Mouse (Mus musculus): ENCODE results near the gene Paqr6. TPM values are rescaled to one million over a fixed set of nuclear protein-coding genes. Genes with fewer than 3 reads are reported as not detected.
A peak's percentile ranks its signal among the peaks of the same experiment; 100 is the strongest.

The Paqr6 gene
- total RNA-seq, 2 experiments from 2014 or later, result 0.46 to 1.2 TPM

GRCm38 (mm10) chr3:88408953-88409352 is 44.6 kb downstream of the Paqr6 start:
- intact Hi-C loops (cut with DNase I), result loop anchor here (2.0 kb wide), 1 partner anchor 68 kb away; no protein-coding TSS in a partner anchor
- no peak for DNase-seq

- intact Hi-C loops (cut with DNase I), result loop anchor here (2.0 kb wide), 2 partner anchors 15 to 67 kb away; partner anchors contain the start of gene Slc25a44
- peak; percentile 92 to 95 for DNase-seq
Measured at GRCm38 (mm10) chr3:88409741-88410644, 45.6 kb downstream of the Paqr6 start, which contains the start of gene Pmf1. Gene Pmf1 (minus strand): TSS chr3:88410331.

- DNase-seq, result no peak
- intact Hi-C loops (cut with DNase I), result loop anchor here (2.0 kb wide), 1 partner anchor 14 kb away; the partner anchor contains the start of gene Slc25a44
Measured at GRCm38 (mm10) chr3:88410645-88411031, 46.3 kb downstream of the Paqr6 start.

DNA sequence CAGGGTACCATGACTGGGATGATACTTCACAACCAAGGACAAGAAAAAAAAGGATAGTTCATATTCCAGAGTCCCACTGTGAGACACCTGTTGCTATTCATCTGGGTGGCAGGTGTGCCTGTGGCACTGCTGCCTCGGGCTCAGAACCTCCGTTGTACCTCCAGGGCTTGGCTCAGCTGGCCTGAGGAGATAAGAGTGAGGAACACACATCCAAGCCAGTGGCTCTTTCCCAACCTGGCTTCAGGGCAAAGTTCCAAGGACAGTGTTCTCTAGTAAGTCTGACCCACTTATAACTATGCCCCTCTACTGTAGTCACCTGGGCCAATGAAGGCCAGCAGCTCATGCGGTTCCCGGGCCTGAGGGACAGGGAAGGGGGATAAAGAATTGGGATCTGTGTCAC is 47.3 kb downstream of the Paqr6 start:
- intact Hi-C loops (cut with DNase I), result loop anchor here (2.0 kb wide), 1 partner anchor 13 kb away; the partner anchor contains the start of gene Slc25a44
- peak in 1 of 2 experiments; percentile 24 for DNase-seq

DNA sequence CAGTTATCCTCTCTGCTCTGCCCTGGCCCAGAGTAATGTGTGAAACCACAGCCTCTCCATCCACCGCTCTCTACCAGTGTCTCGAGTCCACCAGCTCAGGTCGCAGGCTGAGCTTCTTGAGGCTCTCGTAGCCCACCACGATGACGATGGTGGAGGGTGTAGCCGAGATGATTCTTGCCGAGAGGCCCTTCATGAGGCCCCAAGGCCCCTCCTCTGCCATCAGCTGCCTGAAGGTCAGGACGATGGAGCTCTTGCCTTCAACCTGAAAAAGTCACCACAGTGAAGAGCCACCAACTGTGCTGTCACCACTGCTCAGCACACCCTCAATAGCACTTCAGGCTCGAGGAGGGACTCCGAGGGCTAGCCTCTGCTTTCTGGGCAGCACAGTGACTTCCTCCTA is 48.3 kb downstream of the Paqr6 start:
- intact Hi-C loops (cut with DNase I), result no loop called here

GRCm38 (mm10) chr3:88415668-88416067 is 51.3 kb downstream of the Paqr6 start:
- no peak for DNase-seq
- intact Hi-C loops (cut with DNase I), result no loop called here

More for the DNA sequence above, 48.3 kb downstream of the Paqr6 start:
- DNase-seq, result no peak

DNA sequence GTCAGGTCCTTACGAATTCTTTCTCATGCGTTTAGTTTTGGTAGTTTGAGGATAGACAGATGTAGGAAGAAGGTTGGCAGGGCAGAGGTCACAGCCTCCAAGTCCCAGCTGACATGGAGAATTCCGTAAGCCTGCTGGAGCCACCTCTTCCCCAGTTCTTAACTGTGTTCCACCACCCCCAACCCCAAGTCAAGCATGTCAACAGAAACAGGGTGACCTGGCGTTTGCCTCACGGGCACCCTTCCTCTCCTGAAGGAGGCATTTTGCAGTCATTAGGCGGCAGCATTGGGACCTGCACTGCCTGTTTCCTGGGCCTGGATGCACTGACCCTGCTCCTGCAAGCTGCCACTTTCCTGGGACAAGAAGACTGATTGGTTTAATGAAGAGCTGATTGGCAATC is 53.6 kb downstream of the Paqr6 start:
- no peak for DNase-seq
- intact Hi-C loops (cut with DNase I), result no loop called here

Other genes with a start within 250 kb of the Paqr6 start
- 100 to 1,000 TPM; 123 to 138 TPM for gene Mef2d, start 222.2 kb upstream of the Paqr6 start, total RNA-seq (2021)
- not detected for gene Rhbg, start 109.9 kb upstream of the Paqr6 start, total RNA-seq (2021)
- under 1 TPM; 0.33 to 0.43 TPM for gene Gm38392, start 77.4 kb upstream of the Paqr6 start, total RNA-seq (2021)
- gene Tsacc, start 67.6 kb upstream of the Paqr6 start, total RNA-seq (2021), result 1 to 10 TPM; 5.2 to 6.8 TPM
- 100 to 1,000 TPM; 164 to 174 TPM for gene Cct3, start 67.5 kb upstream of the Paqr6 start, total RNA-seq (2021)
- 10 to 100 TPM; 87.9 to 88.4 TPM for gene Glmp, start 39.6 kb upstream of the Paqr6 start, total RNA-seq (2021)
- gene Tmem79, start 28.4 kb upstream of the Paqr6 start, total RNA-seq (2021), result 1 to 10 TPM; 1.1 to 2.1 TPM
- 10 to 100 TPM; 38.7 to 42.7 TPM for gene Smg5, start 28.3 kb upstream of the Paqr6 start, total RNA-seq (2021)
- not detected for gene Bglap3, start 8.2 kb downstream of the Paqr6 start, total RNA-seq (2021)
- gene Bglap2, start 14.1 kb downstream of the Paqr6 start, total RNA-seq (2021), result not detected
- not detected for gene Bglap, start 19.9 kb downstream of the Paqr6 start, total RNA-seq (2021)
- 10 to 100 TPM; 14.5 to 18.3 TPM for gene Pmf1, start 45.7 kb downstream of the Paqr6 start, total RNA-seq (2021)
- gene Slc25a44, start 60.6 kb downstream of the Paqr6 start, total RNA-seq (2021), result 10 to 100 TPM; 11.6 to 15.6 TPM
- gene Sema4a, start 96.6 kb downstream of the Paqr6 start, total RNA-seq (2021), result 1 to 10 TPM; 3.1 to 3.6 TPM
- 100 to 1,000 TPM; 121 to 130 TPM for gene Lmna, start 145.4 kb downstream of the Paqr6 start, total RNA-seq (2021)
- gene Mex3a, start 167.8 kb downstream of the Paqr6 start, total RNA-seq (2021), result under 1 TPM; 0.22 to 0.58 TPM
- gene Rab25, start 183.7 kb downstream of the Paqr6 start, total RNA-seq (2021), result not detected
- 10 to 100 TPM; 94.6 to 99.1 TPM for gene Lamtor2, start 188.5 kb downstream of the Paqr6 start, total RNA-seq (2021)
- gene Ubqln4, start 189.2 kb downstream of the Paqr6 start, total RNA-seq (2021), result 10 to 100 TPM; 65.0 to 75.6 TPM
- gene Ssr2, start 211.3 kb downstream of the Paqr6 start, total RNA-seq (2021), result 10 to 100 TPM; 70.7 to 73.8 TPM
- 10 to 100 TPM; 42.2 to 51.1 TPM for gene Arhgef2, start 241.4 kb downstream of the Paqr6 start, total RNA-seq (2021)